Mouse (Mus musculus) left cerebral cortex, postnatal 14 days (tissue): Measurements from ENCODE around the gene Ccdc174. TPM values are rescaled to one million over a fixed set of nuclear protein-coding genes. Genes with fewer than 3 reads are reported as not detected.
A peak's percentile ranks its signal among the peaks of the same experiment; 100 is the strongest.
"Not testable (repeated sequence)": the region's sequence is repeated elsewhere in the genome, so short reads cannot be mapped to it uniquely, and the experiment has no call there.

Experiments
- DNase-seq, 2 experiments: peaks; one replicate each; pipeline ENCODE4 v3.0.0; 2021 to 2022; ENCODE audit warnings: low spot score in 2 of 2, mixed read lengths in 1 of 2
- intact Hi-C: fragments of 180-260 bp; cut with DNase I; formaldehyde crosslinking; loops from one replicate; pipeline ENCODE4 v1.15.1; 2025
- total RNA-seq, 2 experiments: library from RNA; stranded (reverse); gene quantifications; 2 replicates each; pipeline ENCODE4 v1.2.3; 2021

Gene Ccdc174
- total RNA-seq, 2 experiments from 2014 or later: 19.5 to 21.3 TPM

DNA sequence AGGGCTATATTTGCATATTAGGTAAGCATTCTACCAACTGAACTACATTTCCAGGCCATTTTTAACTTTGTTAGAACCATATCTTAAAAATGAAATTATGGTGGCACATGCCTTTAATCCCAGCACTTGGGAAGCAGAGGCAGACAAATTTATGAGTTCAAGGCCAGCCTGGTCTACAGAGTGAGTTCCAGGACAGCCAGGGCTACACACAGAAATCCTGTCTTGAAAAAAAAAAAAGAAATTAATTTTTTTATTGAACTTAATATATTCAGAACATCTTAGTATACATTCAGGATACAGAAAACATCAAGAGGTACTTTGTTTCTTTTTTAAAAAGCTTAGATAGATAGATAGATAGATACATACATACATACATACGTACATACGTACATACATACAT is 24.7 kb downstream of the Ccdc174 start, which contains the start of gene 4930590J08Rik:
Gene 4930590J08Rik, plus strand, starts transcription at position 301 of the 400 bp plus-strand sequence.
- intact Hi-C loops: not testable (repeated sequence)

DNA sequence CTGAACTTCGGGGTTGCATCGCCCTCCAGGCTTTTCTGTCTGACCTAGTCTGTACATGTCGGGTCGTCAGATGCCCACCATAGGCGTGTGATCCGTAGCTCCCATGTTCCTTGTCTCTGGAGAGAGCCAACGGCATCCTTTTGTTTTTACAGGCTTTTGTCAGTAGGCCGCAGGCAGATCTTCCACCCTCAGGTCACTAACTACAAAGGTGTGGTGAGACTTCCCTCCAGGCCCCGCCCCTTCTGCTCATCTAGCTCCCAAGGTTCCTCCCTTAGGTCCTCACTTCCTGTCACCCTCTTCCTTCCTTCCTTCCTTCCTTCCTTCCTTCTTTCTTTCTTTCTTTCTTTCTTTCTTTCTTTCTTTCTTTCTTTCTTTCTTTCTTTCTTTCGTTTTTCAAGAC is 36.2 kb downstream of the Ccdc174 start:
- intact Hi-C loops: no loop called here
- no peak for DNase-seq

More for the DNA sequence above, 24.7 kb downstream of the Ccdc174 start, which contains the start of gene 4930590J08Rik:
- not testable (repeated sequence) for DNase-seq

DNA sequence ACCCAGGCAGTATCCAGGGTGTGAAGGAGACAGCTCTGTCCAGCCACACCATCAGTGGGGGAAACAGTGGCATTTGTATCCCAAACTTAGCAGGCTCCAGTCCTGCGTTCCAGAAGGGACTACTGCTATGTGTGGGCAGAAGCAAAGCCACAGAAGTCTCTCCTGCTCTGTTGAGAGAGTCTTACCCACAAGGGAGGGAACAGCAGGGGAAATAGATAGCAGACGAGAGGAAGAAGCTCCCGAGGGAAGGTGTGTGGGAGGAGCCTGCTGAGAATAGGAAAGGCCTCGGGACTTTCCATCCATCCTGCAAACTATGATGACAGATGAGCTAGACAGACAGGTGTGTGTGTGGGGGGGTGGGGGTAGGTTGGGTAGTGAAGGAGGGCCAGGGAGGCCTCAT is 39.4 kb downstream of the Ccdc174 start:
- intact Hi-C loops: no loop called here
- peak; percentile 46 to 63 for DNase-seq

DNA sequence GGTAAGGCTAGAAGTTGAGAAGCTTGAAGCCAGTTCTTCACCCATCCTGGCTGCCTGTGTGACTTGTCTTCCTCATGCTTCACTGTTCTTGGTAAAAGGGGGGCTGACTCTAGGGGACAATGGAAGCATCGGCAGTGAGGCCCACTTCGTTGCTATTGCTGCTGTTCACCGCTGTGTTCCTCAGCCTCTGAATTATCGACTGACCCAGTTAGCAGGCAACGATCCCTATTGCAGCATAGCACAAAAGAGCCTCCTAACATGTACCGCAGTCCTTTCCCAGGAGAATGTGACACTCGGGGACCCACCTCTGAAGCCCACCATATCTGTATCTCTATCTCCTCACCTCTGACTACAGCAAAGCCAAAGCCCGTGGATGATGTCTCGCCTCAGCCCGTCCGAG is 39.9 kb downstream of the Ccdc174 start:
- no peak for DNase-seq

DNA sequence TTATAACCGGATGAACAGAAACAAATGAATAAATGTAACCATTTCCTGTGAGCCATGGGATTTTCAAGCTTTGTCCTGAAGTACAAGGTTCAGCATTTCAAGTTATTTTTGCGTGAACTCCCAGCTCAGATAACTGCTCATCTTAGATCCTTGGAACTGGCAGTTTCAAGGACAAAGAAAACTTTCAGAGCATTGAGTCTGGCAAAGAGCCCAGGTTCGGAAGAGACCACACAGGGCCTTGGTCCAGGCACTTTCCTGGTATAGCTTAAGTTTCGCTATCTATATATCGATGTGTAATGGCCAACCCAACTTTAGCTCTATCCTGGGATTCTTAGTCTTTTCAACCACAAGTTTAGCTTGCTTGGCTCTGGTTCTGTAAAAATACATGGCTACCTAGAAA is 53.4 kb downstream of the Ccdc174 start:
- intact Hi-C loops: no loop called here
- DNase-seq: no peak

More for the DNA sequence above, 39.9 kb downstream of the Ccdc174 start:
- intact Hi-C loops: no loop called here

DNA sequence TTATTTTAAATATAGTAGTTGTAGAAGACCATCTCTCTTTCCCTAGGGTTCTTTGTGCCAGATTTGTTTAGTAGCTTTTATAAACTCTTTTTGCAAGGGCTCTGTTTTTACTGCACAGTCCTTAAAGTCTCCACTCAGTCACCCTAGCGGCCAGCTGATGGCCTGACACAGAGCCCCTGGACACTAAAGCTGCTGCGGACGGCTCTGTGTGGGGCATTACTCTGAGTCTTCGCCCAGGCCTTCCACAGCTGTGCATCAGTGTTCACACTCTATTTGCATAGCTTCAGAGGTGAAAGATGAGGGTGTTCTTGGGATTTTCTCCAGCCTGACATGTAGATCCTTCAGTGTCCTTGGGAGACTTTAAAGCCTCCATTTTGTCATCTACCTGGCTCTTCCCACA is 60.6 kb downstream of the Ccdc174 start:
- no peak for DNase-seq
- intact Hi-C loops: no loop called here

DNA sequence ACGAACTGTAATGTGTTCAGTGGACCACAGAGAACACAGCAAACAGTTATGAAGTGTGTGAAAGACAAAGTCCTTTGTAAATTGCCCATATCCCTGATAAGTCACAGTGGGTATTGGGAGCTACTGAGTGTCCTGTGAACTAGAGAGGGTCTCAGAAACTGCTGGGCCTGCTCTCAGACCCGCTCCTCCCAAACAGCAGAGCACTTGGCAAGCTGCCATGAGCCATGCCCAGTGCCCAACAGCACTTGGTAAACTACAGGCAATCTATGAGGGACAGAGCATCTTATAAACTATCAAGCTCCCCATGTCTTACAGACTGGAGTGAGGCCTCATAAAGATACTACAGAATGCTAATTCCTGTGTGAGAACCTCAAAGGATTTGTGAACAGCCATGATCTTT is 70.6 kb downstream of the Ccdc174 start:
- no peak for DNase-seq
- intact Hi-C loops: no loop called here

Other genes with a start within 250 kb of the Ccdc174 start
- gene Slc6a6, start 194.0 kb upstream of the Ccdc174 start, total RNA-seq: 100 to 1,000 TPM; 159 to 165 TPM
- gene Grip2, start 50.8 kb upstream of the Ccdc174 start, total RNA-seq: 10 to 100 TPM; 14.1 to 14.9 TPM
- gene 4930590J08Rik, start 24.8 kb downstream of the Ccdc174 start, total RNA-seq: 1 to 10 TPM; 1.6 to 2.6 TPM
- 1 to 10 TPM; 6.2 to 7.0 TPM for gene Fgd5, start 100.8 kb downstream of the Ccdc174 start, total RNA-seq
- gene Nr2c2, start 213.3 kb downstream of the Ccdc174 start, total RNA-seq: 10 to 100 TPM; 88.9 to 93.9 TPM